Mouse (Mus musculus) midbrain, postnatal 0 days (tissue): ENCODE measurements around the gene Tgfa. TPM values are rescaled to one million over a fixed set of nuclear protein-coding genes. Genes with fewer than 3 reads are reported as not detected.

Source experiments
- ATAC-seq: fragments of 200-750 bp; cut with Nextera tagmentation; 2 replicates; pipeline ENCODE4 v1.8.0; 2017; ENCODE audit warnings: moderate number of reproducible peaks, mild to moderate bottlenecking, moderate TSS enrichment, moderate library complexity; ENCODE audit not compliant: low FRiP score
- DNase-seq: peaks from one replicate; pipeline ENCODE4 v3.0.0-alpha.2; 2015; ENCODE audit warnings: low spot score
- H3K27ac ChIP-seq: fragments of 300-500 bp; sonication (generic); 2 replicates; pipeline ENCODE4 v1.5.1; 2014; ENCODE audit warnings: low read depth, mild to moderate bottlenecking, low read length, mixed read lengths
- H3K27me3 ChIP-seq: fragments of 300-500 bp; sonication (generic); 2 replicates; pipeline ENCODE4 v1.6.1; 2014; ENCODE audit warnings: low read length, control low read depth, mixed read lengths; ENCODE audit not compliant: insufficient read depth
- H3K36me3 ChIP-seq: fragments of 300-500 bp; sonication (generic); 2 replicates; pipeline ENCODE4 v1.6.1; 2014; ENCODE audit warnings: low read length, control low read depth, mixed read lengths; ENCODE audit not compliant: insufficient read depth
- H3K4me1 ChIP-seq: fragments of 300-500 bp; sonication (generic); 2 replicates; pipeline ENCODE4 v1.6.1; 2014; ENCODE audit warnings: mild to moderate bottlenecking, control low read depth, antibody characterized with exemption, low read length, mixed read lengths; ENCODE audit not compliant: insufficient read depth
- H3K4me2 ChIP-seq: fragments of 300-500 bp; sonication (generic); 2 replicates; pipeline ENCODE4 v1.6.1; 2014; ENCODE audit warnings: low read depth, mild to moderate bottlenecking, low read length, mixed read lengths; ENCODE audit not compliant: poor library complexity, severe bottlenecking
- H3K4me3 ChIP-seq: fragments of 300-500 bp; sonication (generic); 2 replicates; pipeline ENCODE4 v1.5.1; 2014; ENCODE audit warnings: low read depth, mild to moderate bottlenecking, low read length, moderate library complexity
- H3K9ac ChIP-seq: fragments of 300-500 bp; sonication (generic); replicated peaks from 2 replicates; pipeline ENCODE4 v1.6.1; 2014; ENCODE audit warnings: mild to moderate bottlenecking, low read length, moderate library complexity, mixed read lengths; ENCODE audit not compliant: poor library complexity, severe bottlenecking
- H3K9me3 ChIP-seq: fragments of 300-500 bp; sonication (generic); 2 replicates; pipeline ENCODE4 v1.6.1; 2016; ENCODE audit warnings: low read length, control low read depth
- CTCF ChIP-seq: IDR thresholded peaks from 2 replicates; pipeline ENCODE4 v1.5.1; 2016; ENCODE audit warnings: antibody characterized with exemption, mild to moderate bottlenecking
- WGBS: fragments of 180-500 bp; shearing (Covaris S2); extraction: QIAGEN DNeasy Blood & Tissue Kit; methylation state at CpG from one replicate; pipeline ENCODE4 v1.1.7; 2014; 5-methylcytosine and 5-hydroxymethylcytosine counted together
- polyA plus RNA-seq: library from polyadenylated mRNA; unstranded; fragments of >200 nt; fragmentation: Nextera tagmentation; extraction: Ambion mirVana; gene quantifications from 2 replicates; pipeline ENCODE4 v1.2.1, GENCODE M21; 2015
- total RNA-seq: library from RNA; depleted of rRNA; stranded (reverse); fragments of >200 nt; gene quantifications from 2 replicates; pipeline ENCODE4 v1.2.3, GENCODE M21; 2014; rRNA removed

The Tgfa gene
- total and polyA plus RNA-seq, 2 experiments from 2014 or later, result 16.8 to 37.1 TPM

GRCm38 (mm10) chr6:86322031-86322563 lies 127.1 kb downstream of the Tgfa start:
- WGBS, result 85% methylated on average over 5 of the region's 5 CpGs
- no peaks in the 10 kb centered on the region for H3K36me3 ChIP-seq
- H3K9ac ChIP-seq, result no peak overlapping the region
- TF ChIP-seq CTCF, result no peak
- H3K27ac ChIP-seq, result no peak overlapping the region
- no peak for ATAC-seq
- H3K4me1 ChIP-seq, result no peaks in the 10 kb centered on the region
- H3K4me2 ChIP-seq, result no peak overlapping the region
- H3K27me3 ChIP-seq, result no peaks in the 10 kb centered on the region
- H3K9me3 ChIP-seq, result no peaks in the 10 kb centered on the region
- no peak for DNase-seq
- no peak overlapping the region for H3K4me3 ChIP-seq

- TF ChIP-seq CTCF, result no peak
- H3K4me2 ChIP-seq, result no peak overlapping the region
Measured at GRCm38 (mm10) chr6:86322991-86323390, 128.0 kb downstream of the Tgfa start.

GRCm38 (mm10) chr6:86324400-86324799 lies 129.4 kb downstream of the Tgfa start:
- no peak overlapping the region for H3K27ac ChIP-seq
- no peaks in the 10 kb centered on the region for H3K4me1 ChIP-seq
- 66% methylated on average over 3 of the region's 3 CpGs for WGBS
- no peaks in the 10 kb centered on the region for H3K27me3 ChIP-seq
- ATAC-seq, result no peak
- H3K36me3 ChIP-seq, result no peaks in the 10 kb centered on the region
- TF ChIP-seq CTCF, result no peak
- DNase-seq, result no peak
- no peak overlapping the region for H3K4me2 ChIP-seq
- H3K9me3 ChIP-seq, result no peaks in the 10 kb centered on the region
- no peak overlapping the region for H3K4me3 ChIP-seq
- H3K9ac ChIP-seq, result no peak overlapping the region

More at GRCm38 (mm10) chr6:86322991-86323390, 128.0 kb downstream of the Tgfa start:
- WGBS, result 86% methylated on average over 9 of the region's 9 CpGs
- ATAC-seq, result no peak
- no peak for DNase-seq
- Histone ChIP-seq H3K4me1 (no peaks in the 10 kb centered on the region), H3K27me3 (no peaks in the 10 kb centered on the region), H3K4me3 (no peak overlapping the region), H3K9ac (no peak overlapping the region), H3K36me3 (no peaks in the 10 kb centered on the region), H3K9me3 (no peaks in the 10 kb centered on the region), H3K27ac (no peak overlapping the region)

Other genes with a start within 250 kb of the Tgfa start
- 82.8 and 90.2 TPM in 2 replicates for gene Dusp11, start 233.6 kb upstream of the Tgfa start, total RNA-seq
- gene Dusp11, start 233.6 kb upstream of the Tgfa start, polyA plus RNA-seq, result 26.0 and 36.0 TPM in 2 replicates
- not detected in 2 replicates for gene Figla, start 179.1 kb upstream of the Tgfa start, total RNA-seq
- not detected in 2 replicates for gene Figla, start 179.1 kb upstream of the Tgfa start, polyA plus RNA-seq
- gene Add2, start 166.5 kb upstream of the Tgfa start, total RNA-seq, result 159 and 196 TPM in 2 replicates
- gene Add2, start 166.5 kb upstream of the Tgfa start, polyA plus RNA-seq, result 118 and 124 TPM in 2 replicates
- 50.4 and 54.2 TPM in 2 replicates for gene Fam136a, start 170.4 kb downstream of the Tgfa start, total RNA-seq
- gene Fam136a, start 170.4 kb downstream of the Tgfa start, polyA plus RNA-seq, result 62.0 and 69.6 TPM in 2 replicates
- gene Snrpg, start 176.1 kb downstream of the Tgfa start, total RNA-seq, result 60.1 and 93.3 TPM in 2 replicates
- 243 and 244 TPM in 2 replicates for gene Snrpg, start 176.1 kb downstream of the Tgfa start, polyA plus RNA-seq
- 95.4 and 97.8 TPM in 2 replicates for gene Pcyox1, start 201.9 kb downstream of the Tgfa start, total RNA-seq
- 102 and 108 TPM in 2 replicates for gene Pcyox1, start 201.9 kb downstream of the Tgfa start, polyA plus RNA-seq
- 137 and 210 TPM in 2 replicates for gene Tia1, start 209.0 kb downstream of the Tgfa start, total RNA-seq
- 195 and 212 TPM in 2 replicates for gene Tia1, start 209.0 kb downstream of the Tgfa start, polyA plus RNA-seq
- 1.4 and 6.0 TPM in 2 replicates for gene Gm44790, start 231.4 kb downstream of the Tgfa start, total RNA-seq
- 1.4 and 1.8 TPM in 2 replicates for gene Gm44790, start 231.4 kb downstream of the Tgfa start, polyA plus RNA-seq
- 13.9 and 20.1 TPM in 2 replicates for gene C87436, start 243.2 kb downstream of the Tgfa start, total RNA-seq
- 16.3 and 19.9 TPM in 2 replicates for gene C87436, start 243.2 kb downstream of the Tgfa start, polyA plus RNA-seq